Mouse (Mus musculus) kidney, postnatal 14 days (tissue): ENCODE measurements around the gene Gm20388.

Experiments used
- DNase-seq: peaks from one replicate; pipeline ENCODE4 v3.0.0; 2022; ENCODE audit warnings: mixed read lengths

Gm20388 gene

GRCm38 (mm10) chr8:124240932-124241331 lies 4330.3 kb downstream of the Gm20388 start:
- DNase-seq = no peak

- DNase-seq = peak; percentile 50
Observed at GRCm38 (mm10) chr8:124242208-124242607, 4331.6 kb downstream of the Gm20388 start.

- no peak for DNase-seq
Observed at GRCm38 (mm10) chr8:124242913-124243312, 4332.3 kb downstream of the Gm20388 start.

- no peak for DNase-seq
Observed at GRCm38 (mm10) chr8:124247581-124247980, 4336.9 kb downstream of the Gm20388 start.

DNA sequence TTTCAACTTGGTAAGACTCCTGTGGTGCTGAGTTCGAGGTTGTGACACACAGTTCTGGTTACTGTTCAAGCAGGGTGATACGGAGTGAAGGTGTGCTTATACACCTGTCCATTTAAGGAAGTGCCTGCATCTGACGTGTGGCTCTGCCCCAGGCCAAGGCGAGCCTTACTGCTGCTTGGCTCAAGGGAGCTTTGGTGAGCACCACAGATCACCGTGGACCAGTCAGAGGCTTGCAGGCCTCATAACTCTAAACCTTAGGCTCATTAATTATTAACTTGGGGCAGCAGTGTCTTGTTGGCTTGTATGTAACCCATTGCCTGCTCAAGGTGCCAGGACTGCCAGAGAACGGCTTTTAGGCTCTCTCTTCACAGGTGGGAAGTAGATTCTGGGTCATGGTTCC lies 4338.0 kb downstream of the Gm20388 start:
- peak; percentile 68 for DNase-seq

DNA sequence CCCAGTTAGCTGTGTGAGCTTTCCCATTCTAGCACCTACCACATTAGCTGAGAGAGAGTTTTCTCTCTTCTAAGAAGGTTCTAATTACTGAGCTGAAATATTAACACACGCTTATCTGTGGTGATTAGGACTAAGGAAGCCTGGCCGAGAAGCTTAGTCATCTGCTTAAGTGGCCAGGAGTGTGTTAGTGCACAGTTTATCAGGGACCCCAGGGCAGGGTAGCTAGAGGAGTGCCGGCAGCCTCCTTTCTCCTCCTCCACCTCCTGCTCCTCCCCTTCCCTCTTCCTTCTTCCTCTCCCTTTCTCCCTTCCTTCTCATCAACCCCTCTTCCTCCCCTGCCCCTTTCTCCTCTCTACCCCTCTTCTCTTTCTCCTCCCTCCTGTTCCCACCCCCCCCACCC lies 4339.6 kb downstream of the Gm20388 start:
- DNase-seq = no peak

- DNase-seq = peak; percentile 63
Observed at GRCm38 (mm10) chr8:124250785-124251184, 4340.1 kb downstream of the Gm20388 start.

DNA sequence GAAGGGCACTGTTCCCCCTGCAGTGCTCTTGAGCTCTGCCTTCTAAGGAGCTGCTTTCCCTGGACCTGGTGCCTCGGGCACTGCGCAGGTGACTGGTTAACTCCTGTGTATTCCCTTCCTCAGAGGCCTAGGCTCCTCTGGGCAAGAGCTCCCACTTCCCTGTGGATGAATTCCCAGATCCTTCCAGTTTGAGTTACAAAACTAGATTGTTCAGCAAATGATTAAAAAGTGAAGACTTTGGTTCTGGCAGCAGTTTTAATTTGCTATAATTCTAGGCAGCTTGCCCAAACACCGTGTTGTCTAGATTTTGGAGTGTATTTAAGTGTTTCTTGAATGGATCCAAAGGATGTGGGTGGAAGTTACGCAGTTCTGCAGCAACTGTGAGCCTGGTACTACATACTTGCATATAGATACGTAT lies 4341.9 kb downstream of the Gm20388 start:
- peak; percentile 62 for DNase-seq

GRCm38 (mm10) chr8:124253939-124254338 lies 4343.3 kb downstream of the Gm20388 start:
- no peak for DNase-seq

DNA sequence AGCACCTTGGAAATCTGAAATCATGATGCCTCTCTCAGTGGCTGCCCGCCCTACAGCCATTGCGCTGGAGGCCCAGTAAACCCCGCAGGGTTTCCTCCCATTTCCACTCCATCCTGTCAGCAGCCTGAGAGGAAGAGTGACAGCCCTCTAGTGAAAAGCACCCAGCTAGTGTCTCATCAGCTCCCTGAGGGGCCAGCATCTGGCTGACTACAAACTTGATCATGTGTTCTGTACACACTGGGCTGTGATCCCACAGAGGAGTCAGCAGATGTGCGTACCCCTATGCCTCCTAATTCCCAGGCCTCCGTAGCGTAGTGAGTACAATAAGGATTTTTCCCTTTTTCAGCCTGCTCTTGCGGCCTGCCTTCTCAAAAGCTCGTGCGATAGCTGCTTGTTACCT lies 4346.2 kb downstream of the Gm20388 start:
- no peak for DNase-seq

GRCm38 (mm10) chr8:124257363-124257762 lies 4346.7 kb downstream of the Gm20388 start:
- DNase-seq = peak; percentile 90

GRCm38 (mm10) chr8:124259146-124259545 lies 4348.5 kb downstream of the Gm20388 start:
- no peak for DNase-seq

DNA sequence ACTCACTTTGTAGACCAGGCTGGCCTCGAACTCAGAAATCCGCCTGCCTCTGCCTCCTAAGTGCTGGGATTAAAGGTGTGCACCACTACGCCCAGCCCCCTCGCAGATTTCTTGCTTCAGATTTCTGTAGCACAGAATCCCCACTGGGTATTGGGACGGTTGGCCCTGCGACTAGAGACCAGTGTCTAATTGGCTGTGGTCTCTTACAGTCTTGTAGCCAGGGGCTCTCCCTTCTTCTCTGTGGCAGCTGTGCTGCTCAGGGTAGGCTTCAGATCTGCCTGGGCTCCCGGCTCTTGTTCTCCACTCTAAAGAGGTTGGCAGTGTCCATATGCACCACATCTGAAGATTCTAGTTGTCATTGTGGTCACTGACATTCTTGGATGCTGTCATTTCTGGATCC lies 4349.3 kb downstream of the Gm20388 start:
- no peak for DNase-seq

- DNase-seq = no peak
Observed at GRCm38 (mm10) chr8:124260371-124260770, 4349.7 kb downstream of the Gm20388 start.

DNA sequence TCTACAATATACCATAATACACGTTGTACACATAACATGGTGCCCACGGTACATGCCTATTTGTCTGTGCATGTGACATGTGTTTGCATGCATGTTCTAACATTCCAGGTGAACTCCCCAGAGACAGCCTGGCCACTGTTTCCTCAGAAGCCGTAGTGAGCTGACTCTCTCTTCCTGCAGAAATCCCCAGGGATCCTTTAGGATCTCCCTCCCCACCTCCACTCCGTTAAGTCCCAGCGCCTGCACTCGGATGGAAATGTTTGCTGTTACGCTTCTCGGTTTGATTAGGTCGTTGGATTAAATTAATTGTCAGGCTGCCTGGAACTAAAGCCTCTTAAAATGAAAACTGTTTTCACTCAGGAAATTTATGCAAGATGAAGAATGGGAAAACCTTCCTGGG lies 4352.4 kb downstream of the Gm20388 start:
- DNase-seq = no peak

DNA sequence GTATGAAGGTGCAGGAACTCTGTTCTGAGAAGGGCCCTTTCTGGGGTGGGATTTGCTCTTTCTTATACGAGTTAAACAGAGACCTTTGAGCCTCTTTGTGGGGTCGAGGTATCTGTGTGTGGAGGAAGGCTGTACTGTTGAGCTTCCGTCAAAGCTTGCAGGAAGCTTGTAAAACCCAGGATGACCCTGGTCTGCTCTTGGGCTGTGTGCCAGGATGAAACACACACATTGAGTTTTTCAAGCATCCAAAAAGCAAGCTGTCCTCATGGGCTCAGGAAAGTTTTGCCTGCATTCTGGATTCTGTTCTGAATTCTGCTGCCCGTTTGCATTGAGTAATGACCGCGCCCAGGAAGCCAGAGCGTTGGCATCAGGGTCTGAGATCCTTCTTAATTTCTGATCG lies 4353.4 kb downstream of the Gm20388 start:
- peak; percentile 77 for DNase-seq

DNA sequence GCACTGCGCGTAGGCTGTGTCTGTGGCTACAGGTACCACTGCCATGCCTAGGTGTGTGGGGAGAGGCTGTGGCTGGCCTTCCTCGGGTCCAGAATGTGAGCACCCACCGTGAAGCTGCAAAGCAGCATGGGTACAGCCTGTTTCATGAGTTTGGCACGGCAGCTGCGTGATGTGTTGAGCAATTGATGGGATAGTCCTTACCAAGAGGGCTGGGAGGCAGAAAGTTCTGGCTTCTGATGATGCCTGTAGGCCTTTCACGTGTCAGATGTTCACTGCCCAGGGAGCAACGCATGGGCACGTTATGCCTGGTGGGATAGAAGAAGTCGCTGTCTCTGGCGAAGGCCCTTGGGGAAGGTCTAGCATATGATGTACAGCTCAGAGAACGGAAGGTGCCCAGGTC lies 4354.0 kb downstream of the Gm20388 start:
- DNase-seq = no peak

DNA sequence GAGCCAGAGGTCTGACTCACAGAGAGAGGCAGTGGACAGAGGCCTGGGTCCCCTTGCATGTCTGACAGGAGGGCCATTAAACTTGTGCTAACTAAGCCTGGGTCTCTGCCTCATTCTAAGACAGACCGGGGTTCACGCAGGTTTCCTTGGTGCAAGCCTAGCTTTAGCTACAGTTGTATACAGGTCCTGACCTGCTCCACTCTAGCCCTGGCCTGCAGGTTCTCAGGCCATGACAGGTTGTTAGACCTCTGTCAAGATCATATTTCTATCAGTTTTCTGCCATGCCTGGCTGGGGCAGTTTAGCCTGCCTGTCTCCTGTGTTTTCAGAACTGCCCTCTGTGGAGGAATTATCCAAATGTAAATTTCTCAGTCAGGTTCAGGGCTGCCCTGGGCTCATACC lies 4354.5 kb downstream of the Gm20388 start:
- no peak for DNase-seq

DNA sequence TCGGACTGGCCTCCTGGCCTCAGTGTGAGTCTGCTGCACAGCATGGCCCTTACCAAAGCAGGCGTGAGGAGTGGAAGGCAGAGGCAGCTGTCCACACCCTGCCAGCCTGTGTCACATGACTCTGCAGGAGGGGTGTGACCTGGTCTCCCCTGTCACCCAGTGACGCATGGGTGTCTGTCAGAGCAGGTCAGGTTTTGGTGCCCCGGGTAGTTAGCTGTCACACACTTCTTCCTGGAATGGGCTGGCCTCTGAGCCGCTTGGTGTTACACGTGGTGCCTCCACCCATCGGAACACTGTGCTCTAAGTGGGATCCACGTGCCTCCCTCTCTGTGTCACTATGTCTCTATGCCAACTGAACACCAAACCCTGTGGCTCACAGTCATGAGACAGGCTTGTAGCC lies 4355.2 kb downstream of the Gm20388 start:
- no peak for DNase-seq

GRCm38 (mm10) chr8:124267206-124267605 lies 4356.6 kb downstream of the Gm20388 start:
- DNase-seq = no peak

GRCm38 (mm10) chr8:124270504-124270903 lies 4359.9 kb downstream of the Gm20388 start:
- DNase-seq = no peak

GRCm38 (mm10) chr8:124270904-124271303 lies 4360.3 kb downstream of the Gm20388 start:
- DNase-seq = no peak

GRCm38 (mm10) chr8:124271518-124271917 lies 4360.9 kb downstream of the Gm20388 start:
- no peak for DNase-seq

DNA sequence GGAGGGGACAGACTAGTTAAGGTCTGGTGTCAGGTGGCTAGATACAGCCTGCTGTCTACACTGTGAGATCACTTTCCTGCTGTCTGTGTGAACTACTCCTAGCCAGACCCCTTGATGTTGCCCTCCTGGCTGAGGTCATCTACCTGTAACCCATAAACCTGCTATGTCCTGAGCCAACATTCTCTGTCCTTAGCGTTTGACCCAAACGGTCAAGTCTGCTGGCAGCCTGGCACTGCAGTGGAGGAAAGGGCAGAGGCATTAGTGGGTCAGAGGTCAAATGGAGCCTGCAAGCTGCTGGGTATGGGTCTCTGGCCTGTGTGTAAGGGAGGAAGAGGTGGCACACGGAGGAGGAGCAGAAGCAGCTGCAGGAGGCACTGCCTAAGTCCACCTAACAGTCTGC lies 4362.2 kb downstream of the Gm20388 start:
- DNase-seq = no peak

DNA sequence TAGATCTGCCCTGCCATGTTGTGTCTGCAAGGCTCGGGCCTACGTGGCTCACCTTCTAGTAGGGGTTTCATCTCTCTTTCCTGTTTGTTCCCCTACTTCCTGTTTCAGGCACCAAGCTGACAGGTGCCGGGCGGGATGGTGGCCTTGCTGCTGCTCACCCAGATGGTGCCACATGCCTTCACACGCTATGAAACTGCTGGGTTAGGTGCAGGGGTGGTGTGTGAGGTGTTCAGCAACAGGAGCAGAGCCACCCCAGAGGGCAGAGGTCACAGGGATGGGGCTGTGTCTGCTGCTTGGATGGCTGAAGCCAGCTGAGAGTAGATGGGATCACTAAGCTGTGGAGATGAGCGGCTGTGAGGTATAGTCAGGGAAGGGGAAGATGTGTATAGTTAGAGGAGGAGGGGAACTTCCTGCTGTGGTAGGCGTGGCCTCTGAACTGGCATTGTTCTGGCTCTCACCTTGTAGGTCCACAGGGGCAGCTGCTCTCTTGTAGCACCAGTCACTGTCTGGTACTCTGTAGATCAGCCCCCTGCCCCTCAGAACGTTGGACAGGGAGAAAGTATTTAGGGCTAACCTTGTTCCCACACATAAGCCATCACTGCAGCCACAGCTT lies 4363.1 kb downstream of the Gm20388 start:
- DNase-seq = no peak
